Mouse (Mus musculus) lung, postnatal 36 days (tissue): ENCODE results near the gene Pdzd7.
"Not testable (repeated sequence)": the region's sequence is repeated elsewhere in the genome, so short reads cannot be mapped to it uniquely, and the experiment has no call there.

Experiments
- DNase-seq: peaks from one replicate; pipeline ENCODE4 v3.0.0; 2022; ENCODE audit warnings: mixed read lengths

The Pdzd7 gene

GRCm38 (mm10) chr19:45058113-45058839 lies 12.8 kb upstream of the Pdzd7 start:
- peak; percentile 99 for DNase-seq

- DNase-seq: no peak
Measured at GRCm38 (mm10) chr19:45057724-45058112, 12.2 kb upstream of the Pdzd7 start.

- peak; percentile 45 for DNase-seq
Measured at GRCm38 (mm10) chr19:45056908-45057698, 11.6 kb upstream of the Pdzd7 start.

- DNase-seq: peak; percentile 75
Measured at GRCm38 (mm10) chr19:45056364-45056763, 10.8 kb upstream of the Pdzd7 start.

GRCm38 (mm10) chr19:45054892-45055690 lies 9.6 kb upstream of the Pdzd7 start:
- no peak for DNase-seq

- no peak for DNase-seq
Measured at GRCm38 (mm10) chr19:45053451-45053850, 7.9 kb upstream of the Pdzd7 start.

GRCm38 (mm10) chr19:45049523-45049922 lies 4.0 kb upstream of the Pdzd7 start:
- no peak for DNase-seq

- DNase-seq: no peak
Measured at GRCm38 (mm10) chr19:45048644-45049365, 3.3 kb upstream of the Pdzd7 start.

GRCm38 (mm10) chr19:45047935-45048643 lies 2.6 kb upstream of the Pdzd7 start:
- DNase-seq: peak; percentile 91

GRCm38 (mm10) chr19:45047417-45047934 lies 2.0 kb upstream of the Pdzd7 start, which contains the start of gene Sfxn3:
Gene Sfxn3 (plus strand): TSS chr19:45047503.
- peak; percentile 98 for DNase-seq

- DNase-seq: peak; percentile 97
Measured at GRCm38 (mm10) chr19:45046523-45047321, 1.2 kb upstream of the Pdzd7 start.

GRCm38 (mm10) chr19:45045236-45045635 lies 281 bp downstream of the Pdzd7 start:
- DNase-seq: no peak

GRCm38 (mm10) chr19:45044389-45044927 lies 1.1 kb downstream of the Pdzd7 start:
- DNase-seq: no peak

GRCm38 (mm10) chr19:45040214-45040613 lies 5.3 kb downstream of the Pdzd7 start:
- DNase-seq: no peak

- not testable (repeated sequence) for DNase-seq
Measured at GRCm38 (mm10) chr19:45038198-45038597, 7.3 kb downstream of the Pdzd7 start.

GRCm38 (mm10) chr19:45036867-45037266 lies 8.7 kb downstream of the Pdzd7 start:
- DNase-seq: peak; percentile 78

GRCm38 (mm10) chr19:45032570-45033332 lies 12.8 kb downstream of the Pdzd7 start:
- no peak for DNase-seq

- peak; percentile 91 for DNase-seq
Measured at GRCm38 (mm10) chr19:45031780-45032179, 13.7 kb downstream of the Pdzd7 start.
